Mouse (Mus musculus) cerebellum, postnatal 36 days (tissue): ENCODE results near the gene Ttc3.

ENCODE experiments used
- DNase-seq, 2 experiments: peaks; one replicate each; pipeline ENCODE4 v3.0.0; 2021 to 2022; ENCODE audit warnings: mixed read lengths in 2 of 2

The Ttc3 gene

GRCm38 (mm10) chr16:94360578-94361350 lies 9.7 kb upstream of the Ttc3 start:
- no peak for DNase-seq

DNA sequence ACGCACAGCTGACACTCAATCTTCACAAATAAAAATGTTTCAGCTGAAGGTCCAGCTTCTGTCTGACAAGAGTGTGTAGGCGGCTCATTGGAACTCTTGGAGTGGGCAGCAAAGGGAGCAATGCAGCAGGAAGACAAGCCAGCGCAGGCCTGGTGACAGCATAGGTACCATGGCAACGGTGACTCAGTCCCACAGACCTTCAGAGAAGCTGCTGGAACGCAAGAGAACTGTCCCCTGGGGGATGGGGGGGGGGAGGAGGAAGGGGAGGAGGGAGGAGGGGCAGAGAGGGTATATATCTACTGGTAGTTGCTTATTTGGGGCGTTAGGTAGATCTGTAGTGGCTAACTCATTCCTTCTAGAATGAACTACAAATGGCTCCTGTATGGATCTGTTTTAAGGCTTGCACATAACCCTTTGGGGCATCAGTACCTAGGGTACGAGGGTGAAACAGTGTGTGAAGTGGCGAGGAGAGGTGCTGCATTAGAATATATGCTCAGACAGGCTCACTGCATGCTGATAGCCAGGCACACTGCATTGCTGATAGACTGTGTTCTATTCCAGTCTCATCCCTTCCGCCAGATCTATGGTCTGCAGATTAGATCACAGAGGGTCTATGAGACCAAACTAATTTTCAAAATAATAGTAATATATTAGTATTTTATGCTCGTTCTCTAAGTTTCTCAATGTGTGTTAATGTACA lies 8.1 kb upstream of the Ttc3 start:
- DNase-seq, result peak; percentile 52

GRCm38 (mm10) chr16:94363814-94364213 lies 6.6 kb upstream of the Ttc3 start:
- DNase-seq, result no peak

DNA sequence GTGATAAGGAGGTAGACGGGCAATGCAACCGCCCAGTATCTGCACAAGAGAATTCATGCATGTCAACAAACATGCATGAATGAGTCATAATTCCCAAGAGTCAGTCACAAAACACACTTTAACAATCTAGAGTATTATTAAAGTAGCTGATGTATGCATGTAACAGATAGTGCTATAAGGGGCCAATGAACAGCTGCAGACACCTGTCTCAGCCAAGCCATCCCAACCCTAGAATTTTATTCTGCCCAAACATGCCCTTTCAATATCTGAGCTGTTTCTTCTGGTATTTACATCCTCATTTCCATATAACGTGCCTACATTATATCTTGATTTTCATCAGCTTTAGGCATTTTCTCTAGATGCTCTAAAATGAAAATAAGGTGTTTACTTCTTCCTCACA lies 5.0 kb upstream of the Ttc3 start:
- DNase-seq, result no peak

GRCm38 (mm10) chr16:94369596-94370172 lies 734 bp upstream of the Ttc3 start:
- no peak for DNase-seq

- DNase-seq, result peak in 1 of 2 experiments; percentile 74
Measured at GRCm38 (mm10) chr16:94370915-94371300, 490 bp downstream of the Ttc3 start.

DNA sequence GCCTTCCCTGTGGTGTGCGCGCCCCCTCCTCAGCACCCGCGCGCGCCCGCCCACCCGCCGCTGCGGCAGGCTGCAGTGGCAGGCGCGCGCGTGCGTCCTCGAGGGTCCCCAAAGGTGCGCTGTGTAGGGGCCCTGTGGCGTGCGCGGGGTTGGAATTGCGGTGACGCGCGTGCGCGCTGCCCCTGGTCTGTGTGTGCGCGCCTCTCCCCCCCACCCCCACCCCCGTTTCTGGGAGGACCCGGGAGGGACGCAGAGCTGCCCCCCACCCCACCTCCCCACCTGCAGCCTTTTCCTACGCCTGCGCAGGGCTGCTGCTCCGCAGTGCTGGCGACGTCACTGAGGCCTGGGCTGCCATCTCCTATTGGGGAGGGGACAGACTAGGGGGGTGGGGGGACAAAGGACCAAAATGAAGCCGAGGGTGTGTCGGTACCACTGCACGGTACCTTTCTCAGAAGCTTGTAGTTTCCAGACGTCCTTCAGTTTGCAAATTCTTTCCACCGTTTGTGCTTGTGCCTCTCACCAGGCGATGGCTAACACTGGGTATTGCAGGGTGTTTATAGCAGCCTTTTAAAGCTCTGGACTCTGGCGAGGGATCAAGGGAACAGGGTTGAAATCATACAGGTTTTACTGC lies 998 bp downstream of the Ttc3 start, which contains the start of gene Pigp:
Pigp (minus strand) TSS at position 542 of the 631 bp plus-strand sequence.
- peak; percentile 66 to 69 for DNase-seq

- no peak for DNase-seq
Measured at GRCm38 (mm10) chr16:94379386-94379785, 9.0 kb downstream of the Ttc3 start.

DNA sequence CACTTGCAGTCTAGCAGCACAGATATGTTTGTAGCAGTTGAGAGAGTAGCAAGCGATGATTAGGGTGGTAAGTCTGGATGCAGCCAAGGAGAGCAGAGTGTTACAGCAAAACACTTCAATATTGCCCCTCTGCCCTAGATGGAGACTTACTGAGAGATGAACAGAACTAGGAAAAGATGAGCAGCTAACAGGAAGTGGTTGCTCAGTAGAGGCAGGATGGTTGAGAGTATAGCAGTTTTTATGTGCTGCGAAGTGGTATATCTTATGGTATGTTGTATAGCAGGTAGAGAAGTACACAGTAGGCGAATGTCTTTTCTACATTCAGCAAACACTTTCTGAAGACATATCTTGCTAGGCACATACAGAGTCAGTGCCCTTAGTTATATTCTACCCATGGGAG lies 12.9 kb downstream of the Ttc3 start:
- DNase-seq, result no peak

GRCm38 (mm10) chr16:94387690-94388089 lies 17.3 kb downstream of the Ttc3 start:
- no peak for DNase-seq

- no peak for DNase-seq
Measured at GRCm38 (mm10) chr16:94392299-94392698, 21.9 kb downstream of the Ttc3 start.

DNA sequence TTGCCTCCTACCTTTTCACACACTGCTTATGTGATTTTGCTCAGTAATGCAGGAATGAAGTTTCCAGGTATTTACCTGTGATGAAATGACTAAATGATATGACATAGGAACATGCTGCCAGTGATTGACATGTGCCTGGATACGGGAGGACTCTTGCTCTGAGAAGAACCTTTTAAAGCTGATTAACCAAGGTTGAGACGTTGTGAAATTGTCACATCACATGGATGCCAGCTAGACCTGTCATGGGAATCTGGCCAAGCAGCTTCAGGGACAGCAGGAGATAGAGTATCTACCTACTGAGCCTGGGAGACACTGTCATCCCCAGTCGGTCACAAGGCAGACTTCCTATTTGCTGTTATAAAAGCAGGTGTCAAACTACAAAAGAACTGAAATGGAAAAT lies 24.6 kb downstream of the Ttc3 start:
- peak; percentile 37 to 40 for DNase-seq

GRCm38 (mm10) chr16:94396641-94397040 lies 26.2 kb downstream of the Ttc3 start:
- DNase-seq, result no peak

- DNase-seq, result no peak
Measured at GRCm38 (mm10) chr16:94399141-94399540, 28.7 kb downstream of the Ttc3 start.

GRCm38 (mm10) chr16:94401636-94402035 lies 31.2 kb downstream of the Ttc3 start:
- no peak for DNase-seq

- peak; percentile 46 to 50 for DNase-seq
Measured at GRCm38 (mm10) chr16:94402185-94402584, 31.8 kb downstream of the Ttc3 start.

DNA sequence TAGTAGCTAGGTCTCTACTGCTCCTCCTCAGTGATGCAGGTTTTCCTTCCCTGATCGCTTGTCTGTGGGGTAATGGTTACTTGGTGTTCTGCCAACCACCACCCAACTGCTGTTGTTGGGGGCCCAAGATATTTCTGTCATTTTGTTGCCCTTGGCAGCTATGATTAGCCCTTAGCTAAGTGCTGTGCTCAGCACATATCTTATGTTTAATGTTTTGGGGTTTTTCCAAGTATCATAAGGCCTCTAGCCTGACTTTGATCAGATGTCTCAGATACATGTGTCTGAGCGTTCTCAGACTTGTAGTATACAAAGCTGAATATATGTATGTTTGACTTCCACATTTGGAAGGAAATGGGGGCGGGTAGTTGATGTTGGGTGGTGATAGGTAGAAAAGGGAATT lies 40.9 kb downstream of the Ttc3 start:
- no peak for DNase-seq

DNA sequence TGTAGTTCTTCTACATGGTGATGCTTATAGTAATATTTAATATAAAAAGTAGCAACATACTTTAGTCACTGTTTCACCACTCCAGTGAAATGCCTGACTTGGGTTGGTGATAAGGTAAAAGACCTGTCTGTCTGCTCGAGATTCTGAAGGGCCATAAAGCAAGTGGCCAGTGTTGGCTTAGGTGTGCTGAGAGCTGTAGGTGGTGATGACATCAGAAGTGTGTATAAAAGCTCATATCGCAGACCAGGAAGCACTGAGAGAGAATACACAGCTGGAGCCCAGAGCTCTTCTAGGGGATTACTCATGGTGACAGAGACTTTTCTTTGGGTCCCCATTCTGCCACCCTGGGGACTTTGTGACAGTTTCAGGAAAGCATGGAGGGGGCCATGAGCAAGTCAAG lies 41.8 kb downstream of the Ttc3 start:
- DNase-seq, result no peak

DNA sequence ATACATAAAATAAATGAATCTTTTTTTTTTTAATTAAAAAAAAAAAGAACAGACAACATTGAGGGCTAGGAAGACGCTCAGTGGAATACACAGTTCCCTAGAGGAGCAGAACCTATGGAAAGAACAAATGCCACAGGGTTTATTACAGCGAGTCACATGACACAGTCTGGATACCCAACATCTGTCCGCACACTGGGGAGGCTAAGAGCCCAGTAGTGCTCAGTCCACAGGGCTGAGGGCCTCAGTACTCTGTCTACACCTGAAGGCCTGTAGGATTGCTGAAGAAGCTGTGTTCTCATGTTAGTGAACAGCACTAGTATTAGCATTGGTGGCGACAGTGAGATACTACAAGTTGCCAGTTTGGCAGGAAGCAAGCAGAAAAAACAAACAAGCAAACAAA lies 42.3 kb downstream of the Ttc3 start:
- no peak for DNase-seq

DNA sequence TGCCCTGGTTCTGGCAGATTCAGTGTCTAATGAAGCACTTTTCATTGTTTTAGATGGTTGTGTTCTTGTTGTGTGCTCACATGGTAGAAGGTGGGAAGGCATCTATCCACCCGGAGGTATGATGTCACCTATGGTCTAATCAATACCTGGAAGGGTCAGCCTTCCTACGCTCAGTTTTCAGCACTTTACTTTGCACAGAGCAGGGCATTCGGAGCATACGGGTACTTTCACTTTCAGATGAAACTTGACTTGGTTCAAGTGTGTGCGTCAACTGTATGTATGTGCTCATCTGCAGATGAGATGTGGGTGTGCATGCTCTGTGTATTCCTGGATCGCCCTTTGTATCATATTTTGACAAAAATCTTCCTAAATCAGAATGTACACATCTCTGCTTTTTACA lies 43.7 kb downstream of the Ttc3 start:
- no peak for DNase-seq

- no peak for DNase-seq
Measured at GRCm38 (mm10) chr16:94420498-94420897, 50.1 kb downstream of the Ttc3 start.

GRCm38 (mm10) chr16:94428948-94429347 lies 58.5 kb downstream of the Ttc3 start:
- no peak for DNase-seq

GRCm38 (mm10) chr16:94435495-94436234 lies 65.2 kb downstream of the Ttc3 start:
- no peak for DNase-seq
